Mouse (Mus musculus) midbrain, embryonic 11.5 days (tissue): Measurements from ENCODE around the gene Parva. TPM values are rescaled to one million over a fixed set of nuclear protein-coding genes. Genes with fewer than 3 reads are reported as not detected.
A peak's percentile ranks its signal among the peaks of the same experiment; 100 is the strongest.

Experiments used
- ATAC-seq: fragments of 200-750 bp; cut with Nextera tagmentation; 2 replicates; pipeline ENCODE4 v1.8.0; 2017; ENCODE audit warnings: moderate TSS enrichment, moderate library complexity; ENCODE audit not compliant: low FRiP score
- DNase-seq: peaks from one replicate; pipeline ENCODE4 v3.0.0; 2015; ENCODE audit warnings: low spot score; ENCODE audit errors: missing footprints
- H3K27ac ChIP-seq: fragments of 300-500 bp; sonication (generic); 2 replicates; pipeline ENCODE4 v1.5.1; 2014; ENCODE audit warnings: low read depth, low read length
- H3K27me3 ChIP-seq: fragments of 300-500 bp; sonication (generic); 2 replicates; pipeline ENCODE4 v1.6.1; 2014; ENCODE audit warnings: mild to moderate bottlenecking, low read length, moderate library complexity, mixed read lengths; ENCODE audit not compliant: control insufficient read depth, insufficient read depth
- H3K36me3 ChIP-seq: fragments of 300-500 bp; sonication (generic); 2 replicates; pipeline ENCODE4 v1.6.1; 2014; ENCODE audit warnings: mild to moderate bottlenecking, low read length, moderate library complexity, mixed read lengths; ENCODE audit not compliant: control insufficient read depth, insufficient read depth
- H3K4me1 ChIP-seq: fragments of 300-500 bp; sonication (generic); 2 replicates; pipeline ENCODE4 v1.6.1; 2014; ENCODE audit warnings: low read length; ENCODE audit not compliant: control insufficient read depth, insufficient read depth
- H3K4me2 ChIP-seq: fragments of 300-500 bp; sonication (generic); 2 replicates; pipeline ENCODE4 v1.6.1; 2014; ENCODE audit warnings: mild to moderate bottlenecking, moderate library complexity
- H3K4me3 ChIP-seq: fragments of 300-500 bp; sonication (generic); 2 replicates; pipeline ENCODE4 v1.5.1; 2014; ENCODE audit warnings: low read depth, low read length
- H3K9ac ChIP-seq: fragments of 300-500 bp; sonication (generic); 2 replicates; pipeline ENCODE4 v1.6.1; 2014; ENCODE audit warnings: low read length
- H3K9me3 ChIP-seq: fragments of 300-500 bp; sonication (generic); 2 replicates; pipeline ENCODE4 v1.6.1; 2016; ENCODE audit warnings: low read length; ENCODE audit not compliant: control insufficient read depth
- WGBS: fragments of 180-500 bp; shearing (Covaris S2); extraction: QIAGEN DNeasy Blood & Tissue Kit; methylation state at CpG from one replicate; pipeline ENCODE4 v1.1.7; 2014; 5-methylcytosine and 5-hydroxymethylcytosine counted together
- polyA plus RNA-seq: library from polyadenylated mRNA; unstranded; fragments of >200 nt; fragmentation: Nextera tagmentation; extraction: Ambion mirVana; gene quantifications from 2 replicates; pipeline ENCODE4 v1.2.1, GENCODE M21; 2014

The Parva gene
- polyA plus RNA-seq, 1 experiment from 2014 or later = 50.2 TPM

GRCm38 (mm10) chr7:112604209-112604608, 176.9 kb downstream of the Parva start:
- DNase-seq (no peak), ATAC-seq (no peak)
- H3K4me2 ChIP-seq = no peak overlapping the region
- no peaks in the 10 kb centered on the region for H3K9me3 ChIP-seq
- no peak overlapping the region for H3K9ac ChIP-seq
- no peak overlapping the region for H3K4me3 ChIP-seq
- WGBS = 91% methylated on average over 8 of the region's 8 CpGs
- no peaks in the 10 kb centered on the region for H3K36me3 ChIP-seq
- no peaks in the 10 kb centered on the region for H3K4me1 ChIP-seq
- H3K27me3 ChIP-seq = no peaks in the 10 kb centered on the region
- H3K27ac ChIP-seq = no peak overlapping the region

- Histone ChIP-seq H3K27me3 (no peaks in the 10 kb centered on the region), H3K9ac (no peak overlapping the region), H3K4me3 (no peak overlapping the region), H3K27ac (no peak overlapping the region), H3K36me3 (no peaks in the 10 kb centered on the region), H3K4me2 (no peak overlapping the region), H3K9me3 (no peaks in the 10 kb centered on the region), H3K4me1 (no peaks in the 10 kb centered on the region)
- peak; percentile 26 for DNase-seq
- WGBS = 86% methylated on average over 3 of the region's 3 CpGs
- no peak for ATAC-seq
Observed at GRCm38 (mm10) chr7:112614046-112614790, 186.9 kb downstream of the Parva start.

GRCm38 (mm10) chr7:112614791-112615668, 187.7 kb downstream of the Parva start:
- DNase-seq (peak; percentile 57), ATAC-seq (no peak)
- Histone ChIP-seq H3K9me3 (no peaks in the 10 kb centered on the region), H3K27ac (no peak overlapping the region), H3K4me1 (no peaks in the 10 kb centered on the region), H3K9ac (no peak overlapping the region), H3K27me3 (no peaks in the 10 kb centered on the region), H3K36me3 (no peaks in the 10 kb centered on the region), H3K4me3 (no peak overlapping the region), H3K4me2 (no peak overlapping the region)
- 78% methylated on average over 10 of the region's 10 CpGs for WGBS

DNA sequence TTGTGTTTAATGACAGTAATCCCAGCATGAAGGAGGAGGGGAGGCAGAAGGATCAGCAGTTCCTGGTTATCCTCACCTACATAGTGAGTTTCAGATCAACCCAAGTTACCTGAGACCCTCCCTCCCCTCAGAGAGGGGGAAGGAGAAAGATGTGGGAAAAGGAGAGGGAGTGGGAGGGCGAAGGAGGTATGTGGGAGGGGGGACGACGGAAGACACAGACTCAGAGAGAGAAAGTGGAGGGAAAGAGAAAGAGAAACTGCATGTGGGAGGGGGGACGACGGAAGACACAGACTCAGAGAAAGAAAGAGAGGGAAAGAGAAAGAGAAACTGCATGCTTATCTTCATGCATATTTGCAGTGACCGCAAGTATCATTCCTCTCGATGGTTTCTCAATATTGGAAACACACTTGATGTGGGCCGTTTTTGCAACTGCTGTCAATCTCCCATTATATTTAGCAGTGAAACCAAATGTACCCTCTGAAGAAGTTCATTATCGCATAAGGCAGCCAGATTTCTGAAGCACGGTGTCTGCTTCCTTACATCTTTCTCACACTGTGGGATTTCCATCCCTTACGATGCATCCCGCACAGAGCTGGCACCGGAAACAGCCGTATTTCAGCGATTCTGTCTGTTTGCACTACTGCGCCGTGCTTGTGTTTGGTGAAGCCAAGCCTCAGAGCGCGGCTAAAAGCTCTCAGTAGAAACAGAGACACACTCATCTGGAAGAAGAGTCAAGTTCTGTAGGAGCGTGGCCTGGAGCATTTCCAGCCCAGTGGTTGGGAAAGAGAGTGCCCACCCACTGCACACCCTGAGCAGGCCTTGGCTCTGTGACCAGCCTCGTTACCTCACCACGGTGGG, 193.2 kb downstream of the Parva start:
- 87% methylated on average over 22 of the region's 22 CpGs for WGBS
- H3K9me3 ChIP-seq = no peaks in the 10 kb centered on the region

GRCm38 (mm10) chr7:112627481-112627880, 200.2 kb downstream of the Parva start:
- no peaks in the 10 kb centered on the region for H3K4me1 ChIP-seq
- no peak overlapping the region for H3K27ac ChIP-seq
- no peak for ATAC-seq
- H3K9me3 ChIP-seq = no peaks in the 10 kb centered on the region
- H3K36me3 ChIP-seq = no peaks in the 10 kb centered on the region
- WGBS = 84% methylated on average over 4 of the region's 4 CpGs
- H3K4me2 ChIP-seq = no peak overlapping the region
- no peak overlapping the region for H3K4me3 ChIP-seq
- no peak for DNase-seq
- H3K9ac ChIP-seq = no peak overlapping the region
- no peaks in the 10 kb centered on the region for H3K27me3 ChIP-seq

More for the DNA sequence above, 193.2 kb downstream of the Parva start:
- Histone ChIP-seq H3K36me3 (no peaks in the 10 kb centered on the region), H3K4me2 (no peak overlapping the region), H3K9ac (no peak overlapping the region), H3K27me3 (no peaks in the 10 kb centered on the region), H3K4me3 (no peak overlapping the region), H3K27ac (no peak overlapping the region), H3K4me1 (no peaks in the 10 kb centered on the region)
- DNase-seq = peak; percentile 65
- no peak for ATAC-seq

DNA sequence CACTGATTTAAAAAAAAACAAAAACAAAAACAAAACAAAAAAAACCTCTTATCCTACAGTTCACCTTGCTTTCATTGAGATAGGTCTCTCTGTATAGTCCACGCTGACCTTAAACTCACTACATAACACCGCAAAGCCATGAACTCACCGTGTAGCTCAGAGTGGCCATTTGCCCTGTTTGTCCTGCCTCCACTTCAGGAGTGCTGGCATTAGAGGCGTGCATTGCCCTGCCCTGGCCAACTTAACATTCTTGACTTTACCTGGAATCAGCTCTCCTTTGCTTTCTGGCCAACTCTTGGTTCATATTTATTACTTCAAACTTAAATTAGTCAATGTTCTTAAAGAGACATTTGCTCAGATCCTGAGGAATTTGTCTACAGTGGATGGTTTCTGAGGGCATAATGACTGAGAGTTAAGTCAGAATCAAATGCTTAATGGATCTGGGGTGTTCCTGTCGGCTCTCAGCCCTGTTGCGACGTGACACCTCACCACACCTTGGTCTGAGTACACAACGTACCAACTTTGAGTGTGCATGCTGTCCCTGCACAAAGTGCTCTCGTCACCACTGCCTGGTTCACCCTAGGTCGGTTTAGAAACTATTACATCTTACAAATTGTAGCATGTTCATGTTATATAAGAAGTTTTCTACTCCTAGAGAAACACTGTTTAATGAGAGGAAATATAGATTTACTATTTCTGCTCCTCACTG, 207.4 kb downstream of the Parva start:
- DNase-seq = no peak
- H3K27me3 ChIP-seq = no peaks in the 10 kb centered on the region

GRCm38 (mm10) chr7:112635936-112636335, 208.6 kb downstream of the Parva start:
- no peak for DNase-seq
- Histone ChIP-seq H3K9me3 (no peaks in the 10 kb centered on the region), H3K9ac (no peak overlapping the region), H3K4me3 (no peak overlapping the region), H3K27me3 (no peaks in the 10 kb centered on the region), H3K4me1 (no peaks in the 10 kb centered on the region), H3K4me2 (no peak overlapping the region), H3K27ac (no peak overlapping the region), H3K36me3 (no peaks in the 10 kb centered on the region)
- WGBS = 95% methylated on average over 2 of the region's 2 CpGs
- no peak for ATAC-seq

More for the DNA sequence above, 207.4 kb downstream of the Parva start:
- Histone ChIP-seq H3K9me3 (no peaks in the 10 kb centered on the region), H3K9ac (no peak overlapping the region), H3K36me3 (no peaks in the 10 kb centered on the region), H3K4me3 (no peak overlapping the region), H3K4me1 (no peaks in the 10 kb centered on the region), H3K27ac (no peak overlapping the region), H3K4me2 (no peak overlapping the region)
- ATAC-seq = no peak
- 90% methylated on average over 10 of the region's 10 CpGs for whole genome bisulfite sequencing
